Mouse (Mus musculus): ENCODE data around the gene Aldh3b2. TPM values are rescaled to one million over a fixed set of nuclear protein-coding genes. Genes with fewer than 3 reads are reported as not detected.
A peak's percentile ranks its signal among the peaks of the same experiment; 100 is the strongest.

Gene Aldh3b2
- polyA plus RNA-seq, 1 experiment = 2.6 TPM

DNA sequence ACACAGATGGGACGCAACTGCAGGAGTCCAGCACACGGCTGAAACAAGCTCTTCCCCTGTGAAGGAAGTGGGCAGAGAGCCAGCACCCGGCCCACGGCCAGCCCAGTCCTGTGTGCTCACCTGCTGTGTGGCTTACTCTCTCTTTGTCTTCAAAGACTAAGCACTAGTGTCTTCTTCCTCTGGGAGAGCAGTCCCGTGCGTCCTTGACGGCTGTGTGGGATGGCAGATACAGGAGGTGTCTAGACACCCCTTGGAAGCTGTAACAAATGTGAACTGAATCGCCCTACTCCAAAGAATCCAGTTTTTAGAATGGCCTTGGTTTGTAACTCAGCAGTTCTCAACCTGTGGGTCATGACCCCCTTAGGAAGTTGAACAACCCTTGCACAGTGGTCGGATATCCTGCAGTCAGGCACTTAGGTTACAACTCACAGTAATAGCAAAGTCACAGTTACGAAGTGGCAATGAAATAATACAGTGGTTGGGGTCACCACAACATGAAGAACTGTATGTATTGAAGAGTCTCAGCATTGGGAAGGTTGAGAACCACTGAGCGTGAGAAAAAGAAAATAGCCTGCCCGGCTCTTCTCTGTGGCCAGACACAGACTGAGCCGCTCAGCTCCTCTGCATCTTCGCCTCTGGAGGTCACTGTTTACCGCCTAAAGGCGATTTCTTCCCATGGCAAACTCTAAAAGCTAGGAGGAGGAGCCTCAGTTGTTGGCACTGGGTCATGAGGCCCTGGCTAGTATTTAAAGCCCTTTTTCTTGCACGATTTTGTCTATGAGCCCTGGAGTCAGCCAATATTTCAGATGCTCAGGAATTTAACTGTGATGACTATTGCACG, 46.8 kb downstream of the Aldh3b2 start:
- H3K27ac ChIP-seq (ENCODE audit: insufficient read depth, low read depth, low read length) = no peak overlapping the region
- no peak overlapping the region for H3K4me3 ChIP-seq (ENCODE audit: insufficient read depth, low read depth, low read length)
- no peaks in the 10 kb centered on the region for H3K4me1 ChIP-seq (ENCODE audit: control insufficient read depth, insufficient read depth, low read length)
- no peaks in the 10 kb centered on the region for H3K27me3 ChIP-seq (replicated peaks; ENCODE audit: control insufficient read depth, insufficient read depth, low read length)
- peak; percentile 93 for DNase-seq
- TF ChIP-seq CTCF (conservative IDR thresholded peaks at IDR 0.05; ENCODE audit: insufficient read depth, insufficient read length, low read depth, low read length) = peak; percentile 94
- TF ChIP-seq POLR2A (IDR thresholded peaks at IDR 0.05; ENCODE audit: low read depth, low read length) = no peak
- 21% methylated on average over 18 of the region's 18 CpGs for WGBS
- no peaks in the 10 kb centered on the region for H3K36me3 ChIP-seq (ENCODE audit: control insufficient read depth, insufficient read depth, low read length)

DNA sequence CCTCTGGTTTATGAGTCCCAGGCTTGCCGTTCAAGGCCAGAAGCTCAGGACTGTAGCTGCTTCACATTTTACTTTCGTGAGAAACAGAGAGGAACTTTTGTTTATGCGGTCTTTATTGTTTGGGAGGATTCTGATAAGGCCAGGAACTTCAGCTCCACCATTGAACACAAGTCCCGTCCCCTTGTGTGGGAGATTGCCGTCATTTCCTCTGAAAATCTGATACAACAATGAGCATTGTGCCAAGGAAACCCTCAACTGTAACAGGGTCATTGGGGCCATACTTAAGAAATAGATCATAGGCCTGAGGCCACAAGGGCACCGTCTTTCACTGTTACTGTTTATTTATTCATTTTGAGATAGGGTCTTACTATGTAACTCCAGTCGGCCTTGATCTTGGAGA, 51.1 kb downstream of the Aldh3b2 start:
- Histone ChIP-seq H3K27me3 (replicated peaks; ENCODE audit: control insufficient read depth, insufficient read depth, low read length) (no peaks in the 10 kb centered on the region), H3K27ac (ENCODE audit: insufficient read depth, low read depth, low read length) (no peak overlapping the region), H3K4me1 (ENCODE audit: control insufficient read depth, insufficient read depth, low read length) (no peaks in the 10 kb centered on the region), H3K36me3 (ENCODE audit: control insufficient read depth, insufficient read depth, low read length) (no peaks in the 10 kb centered on the region), H3K4me3 (ENCODE audit: insufficient read depth, low read depth, low read length) (no peak overlapping the region)
- 69% methylated on average over 7 of the region's 7 CpGs for WGBS
- no peak for TF ChIP-seq POLR2A (IDR thresholded peaks at IDR 0.05; ENCODE audit: low read depth, low read length)
- no peak for TF ChIP-seq CTCF (conservative IDR thresholded peaks at IDR 0.05; ENCODE audit: insufficient read depth, insufficient read length, low read depth, low read length)
- DNase-seq = no peak

DNA sequence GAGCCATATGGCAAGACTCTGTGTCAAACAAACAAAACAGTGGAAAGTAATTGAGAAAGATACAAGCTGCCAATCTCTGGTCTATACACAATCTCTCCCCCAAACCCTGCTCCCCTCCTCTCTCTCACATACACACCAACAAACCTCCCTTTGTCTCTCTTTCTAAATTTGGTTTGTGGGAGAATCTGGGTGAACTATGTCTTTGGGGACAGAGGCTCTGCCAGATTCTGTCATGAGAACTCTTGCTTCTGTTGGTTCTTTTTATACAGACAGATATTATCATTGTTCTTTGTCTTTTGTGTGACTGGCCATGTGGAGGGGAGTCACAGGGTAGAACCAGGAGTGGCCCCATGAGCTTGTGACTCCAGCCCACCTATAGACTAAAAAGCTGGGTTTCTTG, 55.4 kb downstream of the Aldh3b2 start:
- TF ChIP-seq CTCF (conservative IDR thresholded peaks at IDR 0.05; ENCODE audit: insufficient read depth, insufficient read length, low read depth, low read length) = no peak
- no peak for TF ChIP-seq POLR2A (IDR thresholded peaks at IDR 0.05; ENCODE audit: low read depth, low read length)
- H3K27me3 ChIP-seq (replicated peaks; ENCODE audit: control insufficient read depth, insufficient read depth, low read length) = no peaks in the 10 kb centered on the region
- H3K27ac ChIP-seq (ENCODE audit: insufficient read depth, low read depth, low read length) = no peak overlapping the region
- H3K4me3 ChIP-seq (ENCODE audit: insufficient read depth, low read depth, low read length) = no peak overlapping the region
- DNase-seq = no peak
- H3K36me3 ChIP-seq (ENCODE audit: control insufficient read depth, insufficient read depth, low read length) = no peaks in the 10 kb centered on the region
- no peaks in the 10 kb centered on the region for H3K4me1 ChIP-seq (ENCODE audit: control insufficient read depth, insufficient read depth, low read length)

Other genes starting within 250 kb of the Aldh3b2 start
- gene Kmt5b, start 204.9 kb upstream of the Aldh3b2 start, polyA plus RNA-seq (2012; rRNA removed) = 12.6 and 12.9 TPM in 2 replicates
- gene Chka, start 120.6 kb upstream of the Aldh3b2 start, polyA plus RNA-seq (2012; rRNA removed) = 65.0 and 72.0 TPM in 2 replicates
- gene Tcirg1, start 65.2 kb upstream of the Aldh3b2 start, polyA plus RNA-seq (2012; rRNA removed) = 69.2 and 71.2 TPM in 2 replicates
- gene Ndufs8, start 59.6 kb upstream of the Aldh3b2 start, polyA plus RNA-seq (2012; rRNA removed) = 678 and 742 TPM in 2 replicates
- gene Aldh3b1, start 42.5 kb upstream of the Aldh3b2 start, polyA plus RNA-seq (2012; rRNA removed) = 17.4 and 19.4 TPM in 2 replicates
- 52.3 and 55.7 TPM in 2 replicates for gene Unc93b1, start 37.1 kb upstream of the Aldh3b2 start, polyA plus RNA-seq (2012; rRNA removed)
- gene Aldh3b3, start 13.7 kb upstream of the Aldh3b2 start, polyA plus RNA-seq (2012; rRNA removed) = 4.7 and 9.2 TPM in 2 replicates
- gene Acy3, start 14.2 kb downstream of the Aldh3b2 start, polyA plus RNA-seq (2012; rRNA removed) = 1,670 and 2,218 TPM in 2 replicates
- gene Tbx10, start 20.4 kb downstream of the Aldh3b2 start, polyA plus RNA-seq (2012; rRNA removed) = 0.31 and 0.75 TPM in 2 replicates
- gene Nudt8, start 28.3 kb downstream of the Aldh3b2 start, polyA plus RNA-seq (2012; rRNA removed) = 19.9 and 20.9 TPM in 2 replicates
- gene Gm49405, start 28.3 kb downstream of the Aldh3b2 start, polyA plus RNA-seq (2012; rRNA removed) = 1.2 and 1.7 TPM in 2 replicates
- 5.1 and 5.5 TPM in 2 replicates for gene Doc2g, start 31.0 kb downstream of the Aldh3b2 start, polyA plus RNA-seq (2012; rRNA removed)
- 471 and 532 TPM in 2 replicates for gene Ndufv1, start 40.5 kb downstream of the Aldh3b2 start, polyA plus RNA-seq (2012; rRNA removed)
- gene Gstp1, start 65.7 kb downstream of the Aldh3b2 start, polyA plus RNA-seq (2012; rRNA removed) = 686 and 745 TPM in 2 replicates
- 11.5 and 36.0 TPM in 2 replicates for gene Gstp2, start 73.7 kb downstream of the Aldh3b2 start, polyA plus RNA-seq (2012; rRNA removed)
- 0.72 and 2.3 TPM in 2 replicates for gene Gstp3, start 87.2 kb downstream of the Aldh3b2 start, polyA plus RNA-seq (2012; rRNA removed)
- gene Cabp2, start 109.2 kb downstream of the Aldh3b2 start, polyA plus RNA-seq (2012; rRNA removed) = 0.66 and 0.92 TPM in 2 replicates
- 134 and 138 TPM in 2 replicates for gene Cdk2ap2, start 124.9 kb downstream of the Aldh3b2 start, polyA plus RNA-seq (2012; rRNA removed)
- 41.6 and 46.3 TPM in 2 replicates for gene Pitpnm1, start 127.7 kb downstream of the Aldh3b2 start, polyA plus RNA-seq (2012; rRNA removed)
- gene Aip, start 153.5 kb downstream of the Aldh3b2 start, polyA plus RNA-seq (2012; rRNA removed) = 80.5 and 96.2 TPM in 2 replicates
- 0.03 and 0.05 TPM in 2 replicates for gene Gpr152, start 167.5 kb downstream of the Aldh3b2 start, polyA plus RNA-seq (2012; rRNA removed)
- gene Cabp4, start 171.7 kb downstream of the Aldh3b2 start, polyA plus RNA-seq (2012; rRNA removed) = 0.12 and 0.20 TPM in 2 replicates
- 176 and 181 TPM in 2 replicates for gene Coro1b, start 176.3 kb downstream of the Aldh3b2 start, polyA plus RNA-seq (2012; rRNA removed)
- gene Ptprcap, start 181.3 kb downstream of the Aldh3b2 start, polyA plus RNA-seq (2012; rRNA removed) = 4.7 and 20.0 TPM in 2 replicates
- gene Rps6kb2, start 191.0 kb downstream of the Aldh3b2 start, polyA plus RNA-seq (2012; rRNA removed) = 41.0 and 41.8 TPM in 2 replicates
- 3.8 and 4.0 TPM in 2 replicates for gene Carns1, start 203.2 kb downstream of the Aldh3b2 start, polyA plus RNA-seq (2012; rRNA removed)
- gene Tbc1d10c, start 219.0 kb downstream of the Aldh3b2 start, polyA plus RNA-seq (2012; rRNA removed) = 2.3 and 9.1 TPM in 2 replicates
- 484 and 509 TPM in 2 replicates for gene Ppp1ca, start 219.7 kb downstream of the Aldh3b2 start, polyA plus RNA-seq (2012; rRNA removed)
- 18.4 and 19.2 TPM in 2 replicates for gene Rad9a, start 229.3 kb downstream of the Aldh3b2 start, polyA plus RNA-seq (2012; rRNA removed)
- 13.6 TPM in 2 replicates for gene Clcf1, start 241.9 kb downstream of the Aldh3b2 start, polyA plus RNA-seq (2012; rRNA removed)
- 3.4 TPM in 1 of 2 replicates, not detected in the other for gene AC109138.7, start 242.0 kb downstream of the Aldh3b2 start, polyA plus RNA-seq (2012; rRNA removed)

Measured in kidney, adult 2 months (tissue).